Mouse (Mus musculus): ENCODE data around the gene Diablo.

DNA sequence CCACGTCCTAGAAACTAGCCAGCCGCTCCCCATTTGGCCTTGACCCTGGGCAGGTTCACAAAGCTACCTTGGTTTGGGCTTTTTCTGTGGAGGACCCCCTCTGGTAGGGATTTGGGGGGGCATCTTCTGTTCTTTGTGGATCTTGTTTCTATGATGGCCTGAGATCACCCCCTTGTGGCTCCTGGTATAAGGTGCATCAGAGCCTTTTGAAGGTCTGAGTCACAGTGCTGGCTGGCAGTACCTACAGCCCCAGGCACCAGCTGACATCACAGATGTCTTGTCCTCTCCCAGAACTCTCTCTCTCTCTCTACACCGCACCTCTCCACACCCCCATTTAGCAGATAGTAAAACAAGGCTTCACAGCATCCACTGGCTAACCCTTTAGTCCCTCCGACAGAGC is 24.3 kb downstream of the Diablo start:
- TF ChIP-seq CTCF (IDR thresholded peaks at IDR 0.05; ENCODE audit: low read depth) (peak; percentile 59), EP300 (IDR thresholded peaks at IDR 0.05; ENCODE audit: low read depth) (no peak)
